Mouse (Mus musculus) liver, embryonic 14.5 days (tissue): ENCODE data around the gene Trim29. TPM values are rescaled to one million over a fixed set of nuclear protein-coding genes. Genes with fewer than 3 reads are reported as not detected.

ENCODE experiments used
- ATAC-seq: fragments of 200-750 bp; cut with Nextera tagmentation; 2 replicates; pipeline ENCODE4 v1.8.0; 2017; ENCODE audit warnings: moderate number of reproducible peaks, mild to moderate bottlenecking, moderate library complexity; ENCODE audit not compliant: insufficient read depth
- DNase-seq, 3 experiments: peaks; one replicate each; pipeline ENCODE4 v3.0.0-alpha.2; 2012 to 2013; ENCODE audit warnings: low read depth in 3 of 3, low spot score in 3 of 3
- H3K27ac ChIP-seq: fragments of 300-500 bp; sonication (generic); 2 replicates; pipeline ENCODE4 v1.5.1; 2014; ENCODE audit warnings: moderate library complexity, mild to moderate bottlenecking, control low read depth, inconsistent platforms
- H3K27me3 ChIP-seq: fragments of 300-500 bp; sonication (generic); 2 replicates; pipeline ENCODE4 v1.6.1; 2014; ENCODE audit warnings: mild to moderate bottlenecking, low read length, moderate library complexity; ENCODE audit not compliant: control insufficient read depth, insufficient read depth
- H3K36me3 ChIP-seq: fragments of 300-500 bp; sonication (generic); replicated peaks from 2 replicates; pipeline ENCODE4 v1.6.1; 2014; ENCODE audit warnings: low read depth; ENCODE audit not compliant: control insufficient read depth, insufficient read depth
- H3K4me1 ChIP-seq, 2 experiments: fragments of 200-500 bp in 1 of 2; fragments of 300-500 bp in 1 of 2; sonication (generic) in 1 of 2; replicated peaks; 2 replicates each; pipeline ENCODE4 v1.6.1; 2012 to 2014; ENCODE audit warnings: antibody characterized with exemption in 1 of 2, inconsistent platforms in 1 of 2, low read length in 1 of 2; ENCODE audit not compliant: control insufficient read depth in 2 of 2, insufficient read depth in 2 of 2
- H3K4me2 ChIP-seq: fragments of 300-500 bp; sonication (generic); 2 replicates; pipeline ENCODE4 v1.6.1; 2014; ENCODE audit warnings: low read depth, mild to moderate bottlenecking, control low read depth, moderate library complexity
- H3K4me3 ChIP-seq, 2 experiments: fragments of 200-500 bp in 1 of 2; fragments of 300-500 bp in 1 of 2; sonication (generic) in 1 of 2; 2 replicates each; pipeline ENCODE4 v1.5.1; 2012 to 2014; ENCODE audit warnings: low read depth in 2 of 2, low read length in 2 of 2, mild to moderate bottlenecking in 2 of 2, control low read depth in 1 of 2, inconsistent platforms in 1 of 2, moderate library complexity in 1 of 2; ENCODE audit not compliant: insufficient read depth in 1 of 2
- H3K9ac ChIP-seq: fragments of 300-500 bp; sonication (generic); replicated peaks from 2 replicates; pipeline ENCODE4 v1.6.1; 2014; ENCODE audit warnings: mild to moderate bottlenecking, control low read depth, moderate library complexity
- H3K9me3 ChIP-seq: fragments of 300-500 bp; sonication (generic); 2 replicates; pipeline ENCODE4 v1.6.1; 2016; ENCODE audit warnings: low read length, mixed read lengths; ENCODE audit not compliant: control insufficient read depth
- CTCF ChIP-seq: IDR thresholded peaks from 2 replicates; pipeline ENCODE4 v1.5.1; 2016; ENCODE audit warnings: antibody characterized with exemption, low read depth, control low read depth
- EP300 ChIP-seq: IDR thresholded peaks from 2 replicates; pipeline ENCODE4 v1.6.1; 2016; ENCODE audit warnings: antibody characterized with exemption, low read depth
- WGBS: fragments of 180-500 bp; shearing (Covaris S2); extraction: QIAGEN DNeasy Blood & Tissue Kit; methylation state at CpG from one replicate; pipeline ENCODE4 v1.1.7; 2014; ENCODE audit not compliant: insufficient replicate concordance; 5-methylcytosine and 5-hydroxymethylcytosine counted together
- polyA plus RNA-seq, 2 experiments: library from polyadenylated mRNA; depleted of rRNA in 1 of 2; stranded (reverse) in 1 of 2; unstranded in 1 of 2; fragments of >200 nt; fragmentation: Nextera tagmentation in 1 of 2; extraction: Ambion mirVana in 1 of 2; gene quantifications; 2 replicates each; pipeline versions ENCODE4 v1.2.1 to v1.2.3; 2012 to 2014

Trim29 gene
- polyA plus RNA-seq, 2 experiments, result 0.07 TPM; not detected in 1

DNA sequence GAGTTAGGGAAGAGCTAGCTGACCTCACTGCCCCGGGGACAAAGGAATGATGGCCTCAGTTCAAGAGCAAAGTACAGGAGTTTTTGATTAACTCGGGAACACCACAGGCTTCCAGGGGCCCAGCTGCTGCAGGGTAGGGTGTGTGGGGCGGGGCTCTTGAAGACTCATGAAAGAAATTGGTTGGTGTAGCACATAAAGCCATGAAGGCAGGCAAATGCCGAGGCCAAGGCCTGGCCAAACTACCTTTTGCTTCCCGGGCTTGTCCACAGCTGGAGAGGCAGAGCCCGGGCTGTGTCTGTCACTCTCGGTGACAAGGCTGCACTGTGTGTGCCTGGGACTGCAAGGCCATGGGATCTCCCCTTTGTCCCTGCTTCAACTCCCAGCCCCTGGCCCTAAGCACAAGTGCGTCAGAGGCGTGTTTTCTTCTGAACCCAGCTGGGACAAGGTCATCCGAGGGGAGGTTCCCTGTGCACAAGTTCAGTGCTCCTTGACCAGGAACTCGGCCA, 46.6 kb upstream of the Trim29 start:
- DNase-seq, result no peak
- Histone ChIP-seq H3K9ac (no peak overlapping the region), H3K27ac (peak overlapping the region; percentile 37), H3K9me3 (no peaks in the 10 kb centered on the region), H3K4me1 (peaks cover 8 to 31% of the 10 kb centered on the region in 2 experiments; a peak in 3 of 4 replicates), H3K27me3 (no peaks in the 10 kb centered on the region), H3K36me3 (no peaks in the 10 kb centered on the region), H3K4me2 (no peak overlapping the region), H3K4me3 (no peak overlapping the region)
- WGBS, result 47% methylated on average over 11 of the region's 11 CpGs
- ATAC-seq, result peak; percentile 65
- TF ChIP-seq CTCF (no peak), EP300 (no peak)

DNA sequence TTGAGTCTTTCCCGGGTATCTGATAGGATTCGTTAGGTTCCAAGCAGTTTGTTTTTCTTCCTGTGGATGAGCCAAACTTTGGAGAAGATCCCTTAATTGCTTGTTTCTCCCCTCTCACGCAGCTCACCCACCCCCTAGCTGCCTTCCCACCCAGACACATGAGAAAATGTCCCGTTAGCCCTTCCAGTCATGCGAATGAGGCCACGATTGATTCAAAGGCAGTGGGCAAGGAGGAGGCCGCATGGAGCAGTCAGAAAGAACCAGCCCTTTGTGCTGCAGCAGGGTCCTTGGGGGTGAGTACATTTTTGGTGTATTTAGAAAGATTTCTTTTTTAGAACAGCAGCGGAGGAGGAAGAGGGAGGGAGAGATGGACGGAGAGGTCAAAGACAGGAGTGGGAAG, 45.5 kb upstream of the Trim29 start:
- H3K9me3 ChIP-seq, result no peaks in the 10 kb centered on the region
- H3K9ac ChIP-seq, result no peak overlapping the region
- peaks cover 12% of the 10 kb centered on the region for H3K27me3 ChIP-seq
- ATAC-seq (no peak), DNase-seq (no peak)
- H3K4me3 ChIP-seq, result no peak overlapping the region
- no peak overlapping the region for H3K27ac ChIP-seq
- WGBS, result 64% methylated on average over 9 of the region's 9 CpGs
- H3K4me1 ChIP-seq, result peaks cover 8 to 31% of the 10 kb centered on the region in 2 experiments; a peak in 3 of 4 replicates
- no peaks in the 10 kb centered on the region for H3K36me3 ChIP-seq
- TF ChIP-seq EP300, result no peak
- TF ChIP-seq CTCF, result no peak
- H3K4me2 ChIP-seq, result no peak overlapping the region

DNA sequence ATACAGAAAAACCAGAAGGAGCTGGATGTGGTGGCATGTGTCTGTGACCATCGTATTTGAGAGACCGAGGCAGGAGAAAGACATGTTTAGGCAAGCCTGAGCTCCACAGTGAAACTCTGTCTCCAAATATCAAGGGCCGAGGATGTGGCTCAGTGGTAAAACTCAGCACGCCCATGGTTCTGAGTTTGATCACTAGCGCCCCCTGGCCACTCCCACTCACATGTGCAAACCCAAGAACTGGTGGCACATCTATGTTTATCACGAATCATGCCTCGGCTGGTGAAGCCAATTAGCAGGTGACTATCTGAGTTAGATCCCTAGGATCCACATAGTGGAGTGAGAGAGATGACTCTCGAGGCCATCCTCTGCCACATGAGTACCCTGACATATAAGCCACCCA, 43.3 kb upstream of the Trim29 start:
- H3K9ac ChIP-seq, result no peak overlapping the region
- no peaks in the 10 kb centered on the region for H3K36me3 ChIP-seq
- TF ChIP-seq CTCF (peak; percentile 86), EP300 (0 out of 2 replicates have a peak, but pooled peaks have one; percentile 21)
- DNase-seq (peak in 2 of 3 experiments; percentile 47 to 57), ATAC-seq (peak; percentile 42; the same call in 1 of the 2 replicates)
- H3K9me3 ChIP-seq, result no peaks in the 10 kb centered on the region
- H3K4me3 ChIP-seq, result no peak overlapping the region
- H3K27ac ChIP-seq, result no peak overlapping the region
- no peak overlapping the region for H3K4me2 ChIP-seq
- H3K27me3 ChIP-seq, result peaks cover 32% of the 10 kb centered on the region
- H3K4me1 ChIP-seq, result peaks cover 8 to 20% of the 10 kb centered on the region in 2 experiments; a peak in 2 of 4 replicates
- WGBS, result 27% methylated on average over 8 of the region's 8 CpGs

DNA sequence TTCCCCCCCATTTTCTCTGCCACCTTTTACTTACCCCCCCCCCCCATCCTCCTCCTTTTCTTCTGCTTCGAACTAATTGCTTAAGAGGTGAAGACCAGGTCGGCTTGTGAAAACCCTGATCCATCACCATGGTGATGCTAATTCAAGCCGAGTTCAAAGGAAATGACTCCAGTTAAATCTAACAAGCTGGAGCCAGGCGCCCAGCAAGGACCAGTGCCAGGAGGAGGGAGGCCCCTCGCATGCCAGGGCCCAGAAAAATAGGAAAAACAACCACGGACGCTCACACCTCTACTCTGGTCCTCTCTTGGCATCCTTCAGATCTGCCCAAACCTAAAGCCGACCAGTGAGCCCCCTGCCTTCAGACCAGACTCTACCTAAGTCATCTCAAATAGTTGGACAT, 41.5 kb upstream of the Trim29 start:
- WGBS, result 26% methylated on average over 8 of the region's 8 CpGs

DNA sequence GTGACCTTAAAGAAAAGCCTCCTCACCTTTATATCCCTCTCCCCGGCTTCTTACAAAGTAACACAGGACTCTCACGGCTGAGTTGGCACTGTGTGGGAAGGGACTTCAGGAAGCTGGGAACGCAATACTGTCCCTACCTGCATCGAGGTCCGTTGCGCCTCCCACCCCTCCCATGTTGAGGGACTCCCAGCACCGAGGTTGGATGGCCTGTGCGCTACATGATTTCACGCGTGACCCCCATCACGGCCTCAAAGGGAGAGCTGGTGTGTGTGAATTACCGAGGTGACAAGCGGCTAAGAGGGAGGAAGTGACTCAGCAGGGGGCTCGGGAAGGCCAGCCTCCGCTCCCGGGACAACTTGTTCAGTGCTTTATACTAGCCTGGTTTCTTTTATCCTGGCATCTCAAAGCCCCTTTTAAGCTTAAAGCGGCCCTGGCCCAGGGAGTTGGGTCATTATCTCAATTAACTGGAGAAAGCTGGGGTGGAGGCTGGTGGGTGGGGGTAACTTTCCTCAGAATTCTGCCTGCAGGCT, 39.9 kb upstream of the Trim29 start:
- H3K36me3 ChIP-seq, result no peaks in the 10 kb centered on the region
- H3K9ac ChIP-seq, result no peak overlapping the region
- no peaks in the 10 kb centered on the region for H3K9me3 ChIP-seq
- H3K4me3 ChIP-seq, result no peak overlapping the region
- DNase-seq (no peak), ATAC-seq (no peak)
- 3% methylated on average over 17 of the region's 17 CpGs for WGBS
- H3K4me1 ChIP-seq, result no peaks in the 10 kb centered on the region
- TF ChIP-seq CTCF, result no peak
- TF ChIP-seq EP300, result no peak
- peaks cover 32% of the 10 kb centered on the region for H3K27me3 ChIP-seq
- no peak overlapping the region for H3K27ac ChIP-seq
- H3K4me2 ChIP-seq, result peak overlapping the region; percentile 36

More for the DNA sequence above, 41.5 kb upstream of the Trim29 start:
- no peak overlapping the region for H3K4me2 ChIP-seq
- no peak overlapping the region for H3K9ac ChIP-seq
- ATAC-seq (no peak), DNase-seq (no peak)
- peaks cover 32% of the 10 kb centered on the region for H3K27me3 ChIP-seq
- no peak for TF ChIP-seq CTCF
- no peak for TF ChIP-seq EP300
- H3K4me3 ChIP-seq, result no peak overlapping the region
- no peaks in the 10 kb centered on the region for H3K36me3 ChIP-seq
- no peak overlapping the region for H3K27ac ChIP-seq
- no peaks in the 10 kb centered on the region for H3K9me3 ChIP-seq
- H3K4me1 ChIP-seq, result peaks cover under 1 to 7% of the 10 kb centered on the region in 2 experiments; a peak in 2 of 4 replicates
